Mouse (Mus musculus) heart, embryonic 10.5 days (tissue): ENCODE results near the gene Gm5244. TPM values are rescaled to one million over a fixed set of nuclear protein-coding genes. Genes with fewer than 3 reads are reported as not detected.

Source experiments
- DNase-seq: peaks from one replicate; pipeline ENCODE4 v3.0.0-alpha.2; 2017; ENCODE audit warnings: low spot score
- H3K27ac ChIP-seq: fragments of 300-500 bp; sonication (generic); 2 replicates; pipeline ENCODE4 v1.5.1; 2016; ENCODE audit warnings: mild to moderate bottlenecking
- H3K27me3 ChIP-seq: fragments of 300-500 bp; sonication (generic); 2 replicates; pipeline ENCODE4 v1.6.1; 2016; ENCODE audit warnings: mild to moderate bottlenecking; ENCODE audit not compliant: poor library complexity, insufficient read depth, severe bottlenecking
- H3K36me3 ChIP-seq: fragments of 300-500 bp; sonication (generic); 2 replicates; pipeline ENCODE4 v1.6.1; 2016; ENCODE audit warnings: mild to moderate bottlenecking, moderate library complexity
- H3K4me1 ChIP-seq: fragments of 300-500 bp; sonication (generic); 2 replicates; pipeline ENCODE4 v1.6.1; 2016; ENCODE audit warnings: mild to moderate bottlenecking
- H3K4me3 ChIP-seq: fragments of 300-500 bp; sonication (generic); 2 replicates; pipeline ENCODE4 v1.5.1; 2016; ENCODE audit warnings: mild to moderate bottlenecking, moderate library complexity
- H3K9me3 ChIP-seq: fragments of 300-500 bp; sonication (generic); 2 replicates; pipeline ENCODE4 v1.6.1; 2016; ENCODE audit warnings: mild to moderate bottlenecking, moderate library complexity
- WGBS: fragments of 180-500 bp; shearing (Covaris S2); methylation state at CpG from one replicate; pipeline ENCODE4 v1.1.7; 2016; 5-methylcytosine and 5-hydroxymethylcytosine counted together
- polyA plus RNA-seq: library from polyadenylated mRNA; unstranded; fragments of >200 nt; fragmentation: Nextera tagmentation; extraction: Ambion mirVana; gene quantifications from 2 replicates; pipeline ENCODE4 v1.2.1, GENCODE M21; 2016

Gm5244 gene
- polyA plus RNA-seq, 1 experiment from 2014 or later: not detected

GRCm38 (mm10) chr19:12824549-12824948 lies 21.9 kb upstream of the Gm5244 start:
- no peaks in the 10 kb centered on the region for H3K36me3 ChIP-seq
- no peaks in the 10 kb centered on the region for H3K4me1 ChIP-seq
- no peak overlapping the region for H3K4me3 ChIP-seq
- no peak for DNase-seq
- no peaks in the 10 kb centered on the region for H3K9me3 ChIP-seq
- no peak overlapping the region for H3K27ac ChIP-seq
- 63% methylated on average over 4 of the region's 4 CpGs for WGBS
- H3K27me3 ChIP-seq: no peaks in the 10 kb centered on the region

- no peaks in the 10 kb centered on the region for H3K27me3 ChIP-seq
- 77% methylated on average over 2 of the region's 2 CpGs for WGBS
- H3K36me3 ChIP-seq: no peaks in the 10 kb centered on the region
These were observed 15.6 kb upstream of the Gm5244 start for GRCm38 (mm10) chr19:12830823-12831430.

GRCm38 (mm10) chr19:12831559-12831958 lies 14.9 kb upstream of the Gm5244 start:
- H3K27ac ChIP-seq: no peak overlapping the region
- no peak overlapping the region for H3K4me3 ChIP-seq
- no peaks in the 10 kb centered on the region for H3K4me1 ChIP-seq
- WGBS: 64% methylated on average over 1 of the region's 1 CpGs
- H3K27me3 ChIP-seq: no peaks in the 10 kb centered on the region
- DNase-seq: no peak
- no peaks in the 10 kb centered on the region for H3K9me3 ChIP-seq
- H3K36me3 ChIP-seq: no peaks in the 10 kb centered on the region

More at GRCm38 (mm10) chr19:12830823-12831430, 15.6 kb upstream of the Gm5244 start:
- DNase-seq: no peak
- H3K4me1 ChIP-seq: no peaks in the 10 kb centered on the region
- no peaks in the 10 kb centered on the region for H3K9me3 ChIP-seq
- H3K4me3 ChIP-seq: no peak overlapping the region
- no peak overlapping the region for H3K27ac ChIP-seq

- Histone ChIP-seq H3K4me1 (no peaks in the 10 kb centered on the region), H3K27ac (no peak overlapping the region), H3K9me3 (no peaks in the 10 kb centered on the region), H3K27me3 (no peaks in the 10 kb centered on the region), H3K36me3 (no peaks in the 10 kb centered on the region), H3K4me3 (no peak overlapping the region)
- no peak for DNase-seq
- whole genome bisulfite sequencing: 77% methylated on average over 3 of the region's 3 CpGs
These were observed 12.9 kb upstream of the Gm5244 start for GRCm38 (mm10) chr19:12833625-12834024.

- Histone ChIP-seq H3K9me3 (no peaks in the 10 kb centered on the region), H3K4me3 (no peak overlapping the region), H3K36me3 (no peaks in the 10 kb centered on the region), H3K4me1 (no peaks in the 10 kb centered on the region), H3K27ac (no peak overlapping the region), H3K27me3 (no peaks in the 10 kb centered on the region)
- DNase-seq: no peak
- 86% methylated on average over 1 of the region's 1 CpGs for WGBS
These were observed 8.0 kb upstream of the Gm5244 start for GRCm38 (mm10) chr19:12838507-12838906.

- no peaks in the 10 kb centered on the region for H3K27me3 ChIP-seq
- H3K9me3 ChIP-seq: no peaks in the 10 kb centered on the region
- DNase-seq: no peak
- no peaks in the 10 kb centered on the region for H3K4me1 ChIP-seq
- H3K36me3 ChIP-seq: no peaks in the 10 kb centered on the region
- H3K27ac ChIP-seq: no peak within 1 kb of the TSS
- H3K4me3 ChIP-seq: no peak within 1 kb of the TSS
- WGBS: 39% methylated on average over 1 of the region's 1 CpGs
These were observed 10.5 kb downstream of the Gm5244 start, which contains the start of gene Olfr1444 for GRCm38 (mm10) chr19:12856983-12857382. TSS of gene Olfr1444 (plus strand) at chr19:12857283.

GRCm38 (mm10) chr19:12883555-12883954 lies 37.1 kb downstream of the Gm5244 start, which contains the start of gene Olfr1445:
TSS of gene Olfr1445 (plus strand) at chr19:12883855.
- 84% methylated on average over 2 of the region's 2 CpGs for WGBS
- Histone ChIP-seq H3K9me3 (no peaks in the 10 kb centered on the region), H3K27me3 (no peaks in the 10 kb centered on the region), H3K4me3 (no peak within 1 kb of the TSS), H3K27ac (no peak within 1 kb of the TSS), H3K36me3 (no peaks in the 10 kb centered on the region), H3K4me1 (no peaks in the 10 kb centered on the region)
- DNase-seq: no peak

- 78% methylated on average over 1 of the region's 1 CpGs for WGBS
- H3K27me3 ChIP-seq: no peaks in the 10 kb centered on the region
These were observed 46.9 kb downstream of the Gm5244 start, which contains the start of gene Olfr1446 for GRCm38 (mm10) chr19:12893424-12893823. TSS of gene Olfr1446 (minus strand) at chr19:12893524.

More at GRCm38 (mm10) chr19:12893424-12893823, 46.9 kb downstream of the Gm5244 start, which contains the start of gene Olfr1446:
- DNase-seq: no peak
- H3K9me3 ChIP-seq: no peaks in the 10 kb centered on the region
- no peaks in the 10 kb centered on the region for H3K36me3 ChIP-seq
- H3K4me3 ChIP-seq: no peak within 1 kb of the TSS
- H3K4me1 ChIP-seq: no peaks in the 10 kb centered on the region
- H3K27ac ChIP-seq: no peak within 1 kb of the TSS

Other genes starting within 250 kb of the Gm5244 start
- 0.10 and 0.17 TPM in 2 replicates for gene Gm4952, start 246.7 kb upstream of the Gm5244 start, polyA plus RNA-seq
- gene Glyat, start 213.4 kb upstream of the Gm5244 start, polyA plus RNA-seq: not detected in 2 replicates
- gene Olfr1442, start 176.2 kb upstream of the Gm5244 start, polyA plus RNA-seq: not detected in 2 replicates
- gene Olfr1443, start 168.6 kb upstream of the Gm5244 start, polyA plus RNA-seq: not detected in 2 replicates
- gene Keg1, start 150.9 kb upstream of the Gm5244 start, polyA plus RNA-seq: not detected in 2 replicates
- gene Cntf, start 81.0 kb upstream of the Gm5244 start, polyA plus RNA-seq: 0.70 and 1.1 TPM in 2 replicates
- gene Zfp91, start 50.6 kb upstream of the Gm5244 start, polyA plus RNA-seq: 11.5 and 13.4 TPM in 2 replicates
- 0.46 and 0.54 TPM in 2 replicates for gene Lpxn, start 50.5 kb upstream of the Gm5244 start, polyA plus RNA-seq
- gene Olfr1444, start 10.6 kb downstream of the Gm5244 start, polyA plus RNA-seq: not detected in 2 replicates
- gene Olfr1445, start 37.2 kb downstream of the Gm5244 start, polyA plus RNA-seq: not detected in 2 replicates
- gene Olfr1446, start 46.8 kb downstream of the Gm5244 start, polyA plus RNA-seq: not detected in 2 replicates
- gene Olfr1447, start 57.1 kb downstream of the Gm5244 start, polyA plus RNA-seq: not detected in 2 replicates
- not detected in 2 replicates for gene Olfr1448, start 77.7 kb downstream of the Gm5244 start, polyA plus RNA-seq
- gene Olfr1449, start 84.2 kb downstream of the Gm5244 start, polyA plus RNA-seq: not detected in 2 replicates
- gene Olfr1450, start 103.6 kb downstream of the Gm5244 start, polyA plus RNA-seq: not detected in 2 replicates
- not detected in 2 replicates for gene Olfr1451, start 148.3 kb downstream of the Gm5244 start, polyA plus RNA-seq
- not detected in 2 replicates for gene Olfr1453, start 181.6 kb downstream of the Gm5244 start, polyA plus RNA-seq
- not detected in 2 replicates for gene Olfr1454, start 213.9 kb downstream of the Gm5244 start, polyA plus RNA-seq